Mouse (Mus musculus): ENCODE data around the gene Terf2ip. TPM values are rescaled to one million over a fixed set of nuclear protein-coding genes. Genes with fewer than 3 reads are reported as not detected.

Terf2ip gene
- 12.8 to 14.4 TPM (median 13.3 TPM) in 4 replicates for total RNA-seq (2023)

GRCm38 (mm10) chr8:112010997-112011815 is at the start of gene Terf2ip, which contains the start of gene Kars:
Terf2ip (plus strand) TSS chr8:112011398.
Kars (minus strand) TSS chr8:112011323.

GRCm38 (mm10) chr8:111992013-111992702 is 19.0 kb upstream of the Terf2ip start, which contains the start of gene Adat1:
Adat1 (minus strand) TSS chr8:111992302.

GRCm38 (mm10) chr8:112014936-112015335 is 3.7 kb downstream of the Terf2ip start, which contains the start of gene Gm6793:
Gm6793 (minus strand) TSS chr8:112015036.

Other genes with a start within 250 kb of the Terf2ip start
- gene Cfdp1, start 157.1 kb upstream of the Terf2ip start, total RNA-seq (2023) = 36.6 to 44.2 TPM (median 39.9 TPM) in 4 replicates
- gene Tmem170, start 134.6 kb upstream of the Terf2ip start, total RNA-seq (2023) = 3.2 to 4.1 TPM (median 3.7 TPM) in 4 replicates
- gene Chst5, start 101.0 kb upstream of the Terf2ip start, total RNA-seq (2023) = not detected in 4 replicates
- 3.0 to 4.5 TPM (median 3.8 TPM) in 4 replicates for gene Tmem231, start 77.5 kb upstream of the Terf2ip start, total RNA-seq (2023)
- 110 to 123 TPM (median 118 TPM) in 4 replicates for gene Gabarapl2, start 70.7 kb upstream of the Terf2ip start, total RNA-seq (2023)
- gene Adat1, start 19.1 kb upstream of the Terf2ip start, total RNA-seq (2023) = 3.4 to 4.3 TPM (median 3.7 TPM) in 4 replicates
- gene Kars, start 75 bp upstream of the Terf2ip start, total RNA-seq (2023) = 75.1 to 83.1 TPM (median 80.4 TPM) in 4 replicates
- not detected in 4 replicates for gene Gm6793, start 3.6 kb downstream of the Terf2ip start, total RNA-seq (2023)